Mouse (Mus musculus) heart, embryonic 16.5 days (tissue): ENCODE measurements around the gene Tkt. TPM values are rescaled to one million over a fixed set of nuclear protein-coding genes. Genes with fewer than 3 reads are reported as not detected.

ENCODE experiments used
- ATAC-seq: fragments of 200-750 bp; cut with Nextera tagmentation; replicated peaks from 2 replicates; pipeline ENCODE4 v1.8.0; 2017; ENCODE audit warnings: moderate number of reproducible peaks; ENCODE audit not compliant: insufficient read depth, low FRiP score; ENCODE audit errors: extremely low read depth
- H3K27ac ChIP-seq: fragments of 300-500 bp; sonication (generic); 2 replicates; pipeline ENCODE4 v1.5.1; 2014; ENCODE audit warnings: mild to moderate bottlenecking, low read length, control low read depth, moderate library complexity
- H3K27me3 ChIP-seq: fragments of 300-500 bp; sonication (generic); 2 replicates; pipeline ENCODE4 v1.6.1; 2014; ENCODE audit warnings: low read length, mixed read lengths; ENCODE audit not compliant: control insufficient read depth, insufficient read depth
- H3K36me3 ChIP-seq: fragments of 300-500 bp; sonication (generic); 2 replicates; pipeline ENCODE4 v1.6.1; 2014; ENCODE audit not compliant: control insufficient read depth, insufficient read depth
- H3K4me1 ChIP-seq: fragments of 300-500 bp; sonication (generic); 2 replicates; pipeline ENCODE4 v1.6.1; 2014; ENCODE audit warnings: low read length, mixed read lengths; ENCODE audit not compliant: control insufficient read depth, insufficient read depth
- H3K4me2 ChIP-seq: fragments of 300-500 bp; sonication (generic); 2 replicates; pipeline ENCODE4 v1.6.1; 2014; ENCODE audit warnings: low read depth, mild to moderate bottlenecking, control low read depth, low read length
- H3K4me3 ChIP-seq: fragments of 300-500 bp; sonication (generic); 2 replicates; pipeline ENCODE4 v1.5.1; 2014; ENCODE audit warnings: mild to moderate bottlenecking, control low read depth, low read length
- H3K9ac ChIP-seq: fragments of 300-500 bp; sonication (generic); 2 replicates; pipeline ENCODE4 v1.6.1; 2014; ENCODE audit warnings: low read length, control low read depth
- H3K9me3 ChIP-seq: fragments of 300-500 bp; sonication (generic); replicated peaks from 2 replicates; pipeline ENCODE4 v1.6.1; 2016; ENCODE audit warnings: low read length; ENCODE audit not compliant: control insufficient read depth
- WGBS: fragments of 180-500 bp; shearing (Covaris S2); extraction: QIAGEN DNeasy Blood & Tissue Kit; methylation state at CpG from one replicate; pipeline ENCODE4 v1.1.7; 2014; 5-methylcytosine and 5-hydroxymethylcytosine counted together
- polyA plus RNA-seq: library from polyadenylated mRNA; unstranded; fragments of >200 nt; fragmentation: Nextera tagmentation; extraction: Ambion mirVana; gene quantifications from 2 replicates; pipeline ENCODE4 v1.2.1, GENCODE M21; 2015

Gene Tkt
- 93.9 and 96.3 TPM in 2 replicates for polyA plus RNA-seq

DNA sequence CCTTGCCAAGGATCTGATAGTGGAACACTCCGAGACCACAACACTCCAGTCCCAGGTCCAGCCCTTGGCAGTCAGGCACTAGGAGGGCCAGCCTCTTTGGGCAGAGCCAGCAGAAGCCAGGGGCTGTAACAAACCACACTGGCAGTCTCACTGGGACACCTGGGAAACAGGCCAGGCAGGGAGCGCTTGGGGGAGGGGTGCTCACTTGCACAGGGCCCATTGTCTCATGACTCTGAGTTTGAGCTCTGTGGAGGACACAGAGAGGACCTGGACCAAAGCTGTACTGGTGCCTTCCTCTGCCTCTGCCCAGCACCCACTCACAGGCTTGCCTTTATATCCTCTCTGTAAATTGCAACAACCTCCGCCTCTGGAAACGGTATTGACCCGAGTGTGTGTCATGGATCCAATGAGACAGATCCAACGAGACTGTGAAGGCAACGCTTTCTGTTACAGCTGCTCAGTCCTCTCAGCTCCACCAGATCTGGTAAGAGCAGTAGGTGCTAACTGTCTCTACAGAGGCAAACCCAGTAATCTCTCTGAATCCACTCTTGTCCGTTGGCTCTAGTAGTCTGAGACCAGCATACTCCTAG lies at the start of gene Tkt:
Gene Tkt, plus strand, starts transcription at position 229 of the 590 bp plus-strand sequence.
- 19% methylated on average over 8 of the region's 8 CpGs for WGBS
- no peaks in the 10 kb centered on the region for H3K9me3 ChIP-seq
- peak; percentile 49 for ATAC-seq
- H3K36me3 ChIP-seq = no peaks in the 10 kb centered on the region
- H3K27me3 ChIP-seq = no peaks in the 10 kb centered on the region
- H3K4me2 ChIP-seq = peak within 1 kb of the TSS; percentile 90
- H3K9ac ChIP-seq = peak within 1 kb of the TSS; percentile 91
- H3K27ac ChIP-seq = peak within 1 kb of the TSS; percentile 89
- peak within 1 kb of the TSS; percentile 73 for H3K4me3 ChIP-seq
- peaks cover 31% of the 10 kb centered on the region for H3K4me1 ChIP-seq

DNA sequence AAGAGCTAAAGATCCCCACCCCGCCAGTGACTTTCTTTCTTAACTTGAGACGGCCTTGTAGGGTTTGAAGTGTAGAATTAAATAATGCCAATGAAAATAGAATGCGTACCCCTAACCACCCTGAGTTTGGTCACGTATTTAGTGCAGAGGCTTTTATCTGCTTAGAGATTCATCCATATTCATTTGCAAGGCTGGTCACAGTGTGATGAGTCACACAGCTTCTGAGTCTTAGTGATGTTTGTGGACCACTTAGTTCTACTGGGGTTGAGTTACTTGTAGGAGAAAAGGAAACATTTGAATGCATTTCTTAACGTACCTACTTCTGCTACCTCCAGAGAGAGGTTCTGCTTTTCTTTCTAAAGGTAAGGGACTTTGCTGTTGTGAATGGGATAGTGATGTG lies 43.2 kb upstream of the Tkt start:
- no peaks in the 10 kb centered on the region for H3K27me3 ChIP-seq
- no peak overlapping the region for H3K27ac ChIP-seq
- H3K9me3 ChIP-seq = no peaks in the 10 kb centered on the region
- H3K9ac ChIP-seq = no peak overlapping the region
- H3K4me1 ChIP-seq = peaks cover 3% of the 10 kb centered on the region; the same call in 1 of the 2 replicates
- H3K36me3 ChIP-seq = peaks cover 14% of the 10 kb centered on the region
- H3K4me3 ChIP-seq = no peak overlapping the region
- 90% methylated on average over 5 of the region's 5 CpGs for WGBS
- H3K4me2 ChIP-seq = no peak overlapping the region
- ATAC-seq = no peak

DNA sequence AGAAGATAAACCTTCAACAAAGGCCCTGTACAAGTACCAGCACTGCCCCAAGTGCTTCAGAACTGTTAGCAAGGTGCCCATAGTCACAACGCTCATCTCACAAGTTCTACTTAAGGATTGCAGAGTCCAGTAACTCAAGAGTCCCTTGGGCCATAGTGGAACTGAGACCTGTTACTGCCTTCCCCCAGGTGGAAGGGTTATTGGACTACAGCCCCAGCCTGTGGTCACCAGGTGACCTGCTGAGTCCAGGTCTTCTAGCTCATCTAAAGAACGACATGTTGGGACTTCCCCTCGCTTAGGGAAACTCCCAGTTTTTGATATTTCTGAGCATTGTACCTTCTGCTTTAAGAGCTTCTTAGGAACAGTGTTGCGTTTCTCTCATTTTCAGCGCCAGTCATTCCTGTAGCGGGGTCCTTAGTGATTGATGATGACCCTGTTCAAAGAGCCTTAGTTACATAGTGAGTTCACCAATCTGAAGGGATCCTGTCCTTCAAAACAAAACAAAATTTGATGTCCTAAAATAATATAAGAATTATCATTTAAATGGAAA lies 37.9 kb upstream of the Tkt start:
- Histone ChIP-seq H3K4me1 (peaks cover 8% of the 10 kb centered on the region; the same call in 1 of the 2 replicates), H3K9ac (no peak overlapping the region), H3K9me3 (no peaks in the 10 kb centered on the region), H3K27ac (no peak overlapping the region), H3K27me3 (no peaks in the 10 kb centered on the region), H3K4me2 (no peak overlapping the region), H3K36me3 (peaks cover 22% of the 10 kb centered on the region), H3K4me3 (no peak overlapping the region)
- ATAC-seq = no peak
- WGBS = 91% methylated on average over 6 of the region's 6 CpGs

DNA sequence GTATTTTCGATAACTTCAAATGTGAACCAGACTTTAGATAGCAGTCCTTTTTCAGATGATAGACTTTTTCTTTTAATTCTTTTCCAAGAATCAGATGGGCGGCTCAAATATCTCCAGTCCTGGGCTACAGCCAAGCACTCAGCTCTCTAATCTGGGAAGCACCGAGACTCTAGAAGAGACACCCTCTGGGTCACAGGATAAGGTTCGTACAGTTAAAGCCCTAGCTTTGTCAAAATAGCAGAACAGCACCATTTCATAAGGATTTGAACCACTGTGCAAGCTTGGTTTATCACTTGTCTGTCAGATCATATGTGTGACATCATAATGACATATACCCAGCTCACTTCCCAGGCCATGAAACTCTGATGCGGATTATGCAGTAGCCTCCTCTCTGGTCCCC lies 35.3 kb upstream of the Tkt start:
- WGBS = 48% methylated on average over 5 of the region's 5 CpGs
- H3K27me3 ChIP-seq = no peaks in the 10 kb centered on the region
- no peak overlapping the region for H3K27ac ChIP-seq
- no peaks in the 10 kb centered on the region for H3K9me3 ChIP-seq
- peaks cover 5% of the 10 kb centered on the region; the same call in 1 of the 2 replicates for H3K4me1 ChIP-seq
- H3K4me2 ChIP-seq = no peak overlapping the region
- H3K9ac ChIP-seq = no peak overlapping the region
- no peak overlapping the region for H3K4me3 ChIP-seq
- 0 out of 2 replicates have a peak, but pooled peaks have one; percentile 37 for ATAC-seq
- H3K36me3 ChIP-seq = peaks cover 21% of the 10 kb centered on the region

DNA sequence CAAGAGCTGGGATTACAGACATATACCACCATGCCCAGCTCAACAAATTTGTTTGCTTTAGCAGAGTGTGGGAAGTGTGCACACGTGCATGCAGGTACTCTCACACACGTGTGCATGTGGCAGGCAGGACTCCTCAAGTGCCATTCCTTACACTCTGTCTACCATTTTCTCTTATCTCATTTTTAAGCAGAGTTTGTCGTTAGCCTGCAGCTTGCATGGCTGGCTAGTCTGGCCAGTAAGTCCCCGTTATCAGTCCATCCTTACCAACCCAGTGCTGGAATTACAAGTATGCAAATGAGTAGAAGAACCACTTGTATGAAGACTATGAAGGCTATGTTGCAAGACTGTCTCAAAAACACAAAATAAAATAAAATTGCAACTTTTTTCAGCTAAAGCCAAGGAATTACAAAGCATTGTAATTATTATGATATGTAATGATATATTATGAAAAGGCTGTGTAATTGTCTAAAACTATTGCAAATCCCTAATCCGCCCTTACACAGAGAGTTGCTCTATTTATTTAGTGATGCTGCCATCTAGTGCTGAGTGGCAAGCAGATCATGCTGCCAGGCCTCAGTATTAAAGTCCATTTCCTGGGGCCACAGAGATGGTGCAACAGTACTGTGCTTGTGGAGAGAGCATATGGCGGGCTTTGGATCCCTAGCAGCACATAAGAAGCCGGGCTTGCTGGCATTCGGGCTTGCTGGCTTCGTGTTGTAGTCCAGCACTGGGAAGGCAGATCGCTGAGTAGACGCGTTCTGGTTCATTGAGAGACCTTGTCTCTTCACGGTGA lies 32.0 kb upstream of the Tkt start:
- ATAC-seq = no peak; the same call in 1 of the 2 replicates
- WGBS = 74% methylated on average over 13 of the region's 13 CpGs

DNA sequence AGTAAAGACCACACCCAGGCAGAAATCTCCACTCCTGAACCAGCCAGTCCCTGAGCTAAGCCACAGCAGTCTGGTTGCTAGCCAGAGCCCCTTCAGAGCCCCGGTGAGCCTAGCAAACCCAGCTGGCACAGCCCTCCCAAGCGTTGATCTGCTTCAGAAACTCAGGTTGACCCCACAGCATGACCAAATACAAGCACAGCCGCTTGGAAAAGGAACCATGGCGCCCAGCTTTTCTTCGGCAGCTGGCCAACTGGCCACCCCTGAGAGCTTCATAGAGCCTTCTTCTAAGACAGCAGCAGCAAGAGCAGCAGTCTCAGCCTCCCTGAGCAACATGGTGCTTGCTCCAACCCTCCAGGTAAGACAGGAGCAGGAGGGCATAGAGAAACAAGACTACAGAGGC lies 28.8 kb upstream of the Tkt start:
- Histone ChIP-seq H3K4me2 (no peak overlapping the region), H3K4me1 (no peaks in the 10 kb centered on the region), H3K9me3 (no peaks in the 10 kb centered on the region), H3K27me3 (no peaks in the 10 kb centered on the region), H3K9ac (no peak overlapping the region), H3K36me3 (peaks cover 55% of the 10 kb centered on the region), H3K4me3 (no peak overlapping the region), H3K27ac (no peak overlapping the region)
- 89% methylated on average over 5 of the region's 5 CpGs for WGBS
- ATAC-seq = no peak

More for the DNA sequence above, 32.0 kb upstream of the Tkt start:
- H3K4me1 ChIP-seq = peaks cover 5% of the 10 kb centered on the region; the same call in 1 of the 2 replicates
- no peak overlapping the region for H3K4me2 ChIP-seq
- H3K27me3 ChIP-seq = no peaks in the 10 kb centered on the region
- no peak overlapping the region for H3K27ac ChIP-seq
- peaks cover 34% of the 10 kb centered on the region for H3K36me3 ChIP-seq
- no peak overlapping the region for H3K9ac ChIP-seq
- no peaks in the 10 kb centered on the region for H3K9me3 ChIP-seq
- no peak overlapping the region for H3K4me3 ChIP-seq

DNA sequence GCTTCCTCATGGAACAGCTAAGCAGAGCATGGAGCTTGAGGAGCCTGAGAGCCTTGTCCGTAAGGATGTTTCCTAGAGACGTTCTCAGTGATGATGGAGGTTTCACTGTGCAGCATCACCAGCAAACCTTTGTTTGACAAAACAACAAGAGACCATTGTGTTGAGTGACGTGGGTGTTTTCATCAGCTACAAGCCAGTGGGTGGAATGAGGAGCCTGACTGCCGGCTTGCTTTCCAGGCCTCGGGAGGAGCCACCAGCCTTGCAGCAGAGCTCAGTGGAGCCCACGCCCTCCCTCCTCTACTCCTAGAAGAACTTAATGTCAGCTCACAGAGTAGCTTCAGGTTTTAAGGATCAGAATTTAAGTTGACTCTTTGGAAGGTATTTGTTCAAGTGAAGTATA lies 24.8 kb upstream of the Tkt start:
- no peak for ATAC-seq
- Histone ChIP-seq H3K9me3 (no peaks in the 10 kb centered on the region), H3K27ac (no peak overlapping the region), H3K9ac (no peak overlapping the region), H3K4me3 (no peak overlapping the region), H3K27me3 (no peaks in the 10 kb centered on the region), H3K4me1 (peaks cover 3% of the 10 kb centered on the region), H3K4me2 (no peak overlapping the region), H3K36me3 (peaks cover 70% of the 10 kb centered on the region)
- WGBS = 64% methylated on average over 6 of the region's 6 CpGs

DNA sequence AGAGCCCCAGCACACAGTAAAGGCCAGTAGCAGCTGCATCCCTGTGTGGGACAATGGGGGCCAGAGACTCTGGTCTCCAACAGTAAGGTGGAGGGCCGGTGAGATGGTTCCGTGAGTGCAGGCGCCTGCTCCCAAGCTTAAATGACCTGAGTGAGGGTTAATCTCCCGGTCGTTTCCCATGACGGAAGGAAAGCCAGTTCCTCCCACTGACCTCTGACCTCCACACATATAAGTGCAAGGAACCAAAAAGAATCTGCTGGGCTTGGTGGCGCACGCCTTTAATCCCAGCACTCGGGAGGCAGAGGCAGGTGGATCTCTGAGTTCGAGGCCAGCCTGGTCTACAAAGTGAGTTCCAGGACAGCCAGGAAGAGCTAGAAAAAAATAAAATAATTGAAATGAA lies 19.8 kb upstream of the Tkt start:
- Histone ChIP-seq H3K9ac (no peak overlapping the region), H3K4me2 (no peak overlapping the region), H3K27me3 (no peaks in the 10 kb centered on the region), H3K9me3 (no peaks in the 10 kb centered on the region), H3K4me1 (peaks cover 16% of the 10 kb centered on the region), H3K27ac (no peak overlapping the region), H3K36me3 (peaks cover 30% of the 10 kb centered on the region), H3K4me3 (no peak overlapping the region)
- no peak for ATAC-seq
- WGBS = 85% methylated on average over 10 of the region's 10 CpGs

DNA sequence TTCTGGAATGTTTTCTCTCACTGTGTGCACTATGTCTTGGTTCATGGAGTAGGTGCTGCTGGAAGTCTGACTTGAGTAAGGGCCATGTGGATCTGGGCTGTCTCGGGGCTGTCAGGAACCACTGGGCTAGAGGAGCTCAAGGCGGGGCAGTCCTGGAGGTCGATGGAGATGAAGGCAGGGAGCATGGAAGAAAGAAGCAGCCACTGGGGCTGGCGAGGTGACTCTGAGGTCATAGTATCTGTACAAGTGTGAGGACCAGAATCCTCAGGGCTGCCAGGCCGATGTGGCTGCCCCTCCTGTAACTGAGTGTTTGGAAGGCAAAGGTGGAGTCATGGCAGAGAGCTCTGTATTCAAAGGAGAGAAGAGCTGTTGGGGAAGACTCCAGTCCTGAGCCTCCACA lies 19.2 kb upstream of the Tkt start:
- H3K9me3 ChIP-seq = no peaks in the 10 kb centered on the region
- H3K27me3 ChIP-seq = no peaks in the 10 kb centered on the region
- H3K9ac ChIP-seq = no peak overlapping the region
- 60% methylated on average over 5 of the region's 5 CpGs for WGBS
- H3K4me1 ChIP-seq = peaks cover 16% of the 10 kb centered on the region
- peaks cover 25% of the 10 kb centered on the region for H3K36me3 ChIP-seq
- no peak overlapping the region for H3K4me3 ChIP-seq
- no peak overlapping the region for H3K4me2 ChIP-seq
- H3K27ac ChIP-seq = no peak overlapping the region
- ATAC-seq = no peak
